Mouse (Mus musculus): ENCODE measurements around the gene Vcp.
A peak's percentile ranks its signal among the peaks of the same experiment; 100 is the strongest.
"Not testable (repeated sequence)": the region's sequence is repeated elsewhere in the genome, so short reads cannot be mapped to it uniquely, and the experiment has no call there.

Vcp gene

GRCm38 (mm10) chr4:43029749-43030148 lies 29.4 kb upstream of the Vcp start:
- no peak for DNase-seq (ENCODE audit: low spot score in 2 of 2)

- DNase-seq (ENCODE audit: low spot score in 2 of 2), result no peak
Measured at GRCm38 (mm10) chr4:43029121-43029520, 28.8 kb upstream of the Vcp start.

- peak; percentile 93 to 97 for DNase-seq (ENCODE audit: low spot score in 2 of 2)
Measured at GRCm38 (mm10) chr4:43025084-43025960, 25.0 kb upstream of the Vcp start, which contains the start of gene Pigo. Gene Pigo (minus strand): TSS chr4:43025819.

- DNase-seq (ENCODE audit: low spot score in 2 of 2), result no peak
Measured at GRCm38 (mm10) chr4:43024673-43025072, 24.4 kb upstream of the Vcp start.

- no peak for DNase-seq (ENCODE audit: low spot score in 2 of 2)
Measured at GRCm38 (mm10) chr4:43021341-43021740, 21.0 kb upstream of the Vcp start.

- DNase-seq (ENCODE audit: low spot score in 2 of 2), result no peak
Measured at GRCm38 (mm10) chr4:43020876-43021275, 20.6 kb upstream of the Vcp start.

GRCm38 (mm10) chr4:43019641-43020465 lies 19.5 kb upstream of the Vcp start:
- DNase-seq (ENCODE audit: low spot score in 2 of 2), result no peak

- no peak for DNase-seq (ENCODE audit: low spot score in 2 of 2)
Measured at GRCm38 (mm10) chr4:43019176-43019575, 18.9 kb upstream of the Vcp start.

GRCm38 (mm10) chr4:43018156-43018555 lies 17.8 kb upstream of the Vcp start:
- DNase-seq (ENCODE audit: low spot score in 2 of 2), result no peak

GRCm38 (mm10) chr4:43012091-43012490 lies 11.8 kb upstream of the Vcp start:
- no peak for DNase-seq (ENCODE audit: low spot score in 2 of 2)

- peak; percentile 58 to 82 for DNase-seq (ENCODE audit: low spot score in 2 of 2)
Measured at GRCm38 (mm10) chr4:43010161-43011038, 10.1 kb upstream of the Vcp start, which contains the start of gene Fancg. Gene Fancg (minus strand): TSS chr4:43010506.

- no peak for DNase-seq (ENCODE audit: low spot score in 2 of 2)
Measured at GRCm38 (mm10) chr4:43005765-43006164, 5.5 kb upstream of the Vcp start.

- DNase-seq (ENCODE audit: low spot score in 2 of 2), result no peak
Measured at GRCm38 (mm10) chr4:43004951-43005350, 4.6 kb upstream of the Vcp start.

- no peak for DNase-seq (ENCODE audit: low spot score in 2 of 2)
Measured at GRCm38 (mm10) chr4:43002756-43003439, 2.6 kb upstream of the Vcp start.

GRCm38 (mm10) chr4:43001272-43001671 lies 965 bp upstream of the Vcp start:
- DNase-seq (ENCODE audit: low spot score in 2 of 2), result no peak

GRCm38 (mm10) chr4:42999451-43000140 lies 711 bp downstream of the Vcp start:
- peak; percentile 37 to 72 for DNase-seq (ENCODE audit: low spot score in 2 of 2)

- no peak for DNase-seq (ENCODE audit: low spot score in 2 of 2)
Measured at GRCm38 (mm10) chr4:42998022-42998421, 2.3 kb downstream of the Vcp start.

- DNase-seq (ENCODE audit: low spot score in 2 of 2), result no peak
Measured at GRCm38 (mm10) chr4:42988296-42988695, 12.0 kb downstream of the Vcp start.

GRCm38 (mm10) chr4:42980467-42980866 lies 19.8 kb downstream of the Vcp start:
- not testable (repeated sequence) for DNase-seq (ENCODE audit: low spot score in 2 of 2)

- no peak for DNase-seq (ENCODE audit: low spot score in 2 of 2)
Measured at GRCm38 (mm10) chr4:42978062-42978461, 22.2 kb downstream of the Vcp start.

Data from cerebellum, postnatal 4 days (tissue).